Mouse (Mus musculus) left cerebral cortex, postnatal 10 days (tissue): ENCODE results near the gene Ube2c. TPM values are rescaled to one million over a fixed set of nuclear protein-coding genes. Genes with fewer than 3 reads are reported as not detected.
A peak's percentile ranks its signal among the peaks of the same experiment; 100 is the strongest.

ENCODE experiments used
- DNase-seq, 2 experiments: peaks; one replicate each; pipeline ENCODE4 v3.0.0; 2021 to 2022; ENCODE audit warnings: low spot score in 2 of 2, mixed read lengths in 1 of 2; ENCODE audit errors: extremely low spot score in 1 of 2
- intact Hi-C: fragments of 180-260 bp; cut with DNase I; formaldehyde crosslinking; loops from one replicate; pipeline ENCODE4 v1.15.1; 2025
- total RNA-seq, 2 experiments: library from RNA; stranded (reverse); gene quantifications; 2 replicates each; pipeline ENCODE4 v1.2.3; 2021

The Ube2c gene
- total RNA-seq, 2 experiments from 2014 or later = 4.1 to 6.4 TPM

- intact Hi-C loops = no loop called here
- DNase-seq = peak; percentile 97 to 99
These were observed 35.0 kb downstream of the Ube2c start, which contains the start of the genes Acot8 and Zswim3 for GRCm38 (mm10) chr2:164804533-164805331. Acot8 (minus strand) TSS chr2:164804882. Zswim3 (plus strand) TSS chr2:164805098.

- intact Hi-C loops = no loop called here
- DNase-seq = no peak
These were observed 35.6 kb downstream of the Ube2c start for GRCm38 (mm10) chr2:164805332-164805718.

GRCm38 (mm10) chr2:164806614-164807013, 36.9 kb downstream of the Ube2c start:
- no peak for DNase-seq
- intact Hi-C loops = no loop called here

- DNase-seq = no peak
- intact Hi-C loops = no loop called here
These were observed 43.9 kb downstream of the Ube2c start for GRCm38 (mm10) chr2:164813557-164813956.

GRCm38 (mm10) chr2:164815348-164815747, 45.6 kb downstream of the Ube2c start:
- DNase-seq = no peak
- intact Hi-C loops = no loop called here

- no peak for DNase-seq
- intact Hi-C loops = no loop called here
These were observed 46.1 kb downstream of the Ube2c start for GRCm38 (mm10) chr2:164815821-164816220.

- no peak for DNase-seq
- intact Hi-C loops = no loop called here
These were observed 47.5 kb downstream of the Ube2c start for GRCm38 (mm10) chr2:164817206-164817605.

- DNase-seq = peak in 1 of 2 experiments; percentile 66
- intact Hi-C loops = no loop called here
These were observed 48.0 kb downstream of the Ube2c start for GRCm38 (mm10) chr2:164817703-164818102.

- DNase-seq = no peak
These were observed 51.4 kb downstream of the Ube2c start for GRCm38 (mm10) chr2:164821060-164821459.

GRCm38 (mm10) chr2:164822636-164823165, 53.0 kb downstream of the Ube2c start, which contains the start of gene Zswim1:
Zswim1 (plus strand) TSS chr2:164822686.
- intact Hi-C loops = no loop called here

More at GRCm38 (mm10) chr2:164821060-164821459, 51.4 kb downstream of the Ube2c start:
- intact Hi-C loops = no loop called here

GRCm38 (mm10) chr2:164823181-164823585, 53.5 kb downstream of the Ube2c start:
- intact Hi-C loops = no loop called here
- DNase-seq = no peak

More at GRCm38 (mm10) chr2:164822636-164823165, 53.0 kb downstream of the Ube2c start, which contains the start of gene Zswim1:
- DNase-seq = peak; percentile 98 to 100

GRCm38 (mm10) chr2:164823969-164824368, 54.3 kb downstream of the Ube2c start:
- intact Hi-C loops = no loop called here
- DNase-seq = no peak

- intact Hi-C loops = no loop called here
- no peak for DNase-seq
These were observed 55.8 kb downstream of the Ube2c start for GRCm38 (mm10) chr2:164825521-164825920.

- DNase-seq = no peak
- intact Hi-C loops = no loop called here
These were observed 57.6 kb downstream of the Ube2c start for GRCm38 (mm10) chr2:164827146-164827850.

Other genes with a start within 250 kb of the Ube2c start
- under 1 TPM in 1 of 2 experiments, not detected in 1; 0.84 TPM for gene Wfdc2, start 207.5 kb upstream of the Ube2c start, total RNA-seq
- not detected for gene Spint3, start 196.4 kb upstream of the Ube2c start, total RNA-seq
- gene Wfdc6a, start 184.5 kb upstream of the Ube2c start, total RNA-seq = 1 to 10 TPM in 1 of 2 experiments, under 1 TPM in 1; 0.47 to 1.7 TPM
- gene Eppin, start 176.3 kb upstream of the Ube2c start, total RNA-seq = not detected
- gene Wfdc6b, start 156.4 kb upstream of the Ube2c start, total RNA-seq = not detected
- gene Wfdc8, start 156.3 kb upstream of the Ube2c start, total RNA-seq = not detected
- not detected for gene Wfdc16, start 131.1 kb upstream of the Ube2c start, total RNA-seq
- not detected for gene Wfdc10, start 113.9 kb upstream of the Ube2c start, total RNA-seq
- not detected for gene Wfdc9, start 113.3 kb upstream of the Ube2c start, total RNA-seq
- gene Wfdc11, start 95.8 kb upstream of the Ube2c start, total RNA-seq = not detected
- gene Wfdc13, start 84.8 kb upstream of the Ube2c start, total RNA-seq = not detected
- gene Spint4, start 71.4 kb upstream of the Ube2c start, total RNA-seq = not detected
- not detected for gene Spint5, start 54.6 kb upstream of the Ube2c start, total RNA-seq
- gene Wfdc3, start 24.0 kb upstream of the Ube2c start, total RNA-seq = 1 to 10 TPM in 1 of 2 experiments, under 1 TPM in 1; 0.94 to 1.1 TPM
- 10 to 100 TPM; 32.7 to 34.1 TPM for gene Dnttip1, start 23.9 kb upstream of the Ube2c start, total RNA-seq
- gene Tnnc2, start 10.1 kb downstream of the Ube2c start, total RNA-seq = not detected
- gene Snx21, start 15.9 kb downstream of the Ube2c start, total RNA-seq = 10 to 100 TPM; 48.1 to 49.2 TPM
- gene Acot8, start 35.0 kb downstream of the Ube2c start, total RNA-seq = 10 to 100 TPM; 22.1 to 30.0 TPM
- gene Zswim3, start 35.2 kb downstream of the Ube2c start, total RNA-seq = 1 to 10 TPM; 8.9 to 9.0 TPM
- 10 to 100 TPM; 19.6 to 20.3 TPM for gene Zswim1, start 52.8 kb downstream of the Ube2c start, total RNA-seq
- under 1 TPM in 1 of 2 experiments, not detected in 1; 0.58 TPM for gene Spata25, start 58.6 kb downstream of the Ube2c start, total RNA-seq
- 10 to 100 TPM; 77.5 to 78.8 TPM for gene Ctsa, start 63.0 kb downstream of the Ube2c start, total RNA-seq
- gene Neurl2, start 63.6 kb downstream of the Ube2c start, total RNA-seq = 1 to 10 TPM; 5.4 to 6.7 TPM
- gene Pltp, start 87.8 kb downstream of the Ube2c start, total RNA-seq = 10 to 100 TPM; 63.8 to 79.4 TPM
- gene Pcif1, start 109.4 kb downstream of the Ube2c start, total RNA-seq = 10 to 100 TPM; 41.4 to 45.9 TPM
- 10 to 100 TPM; 22.7 to 24.4 TPM for gene Zfp335, start 141.9 kb downstream of the Ube2c start, total RNA-seq
- gene Mmp9, start 170.9 kb downstream of the Ube2c start, total RNA-seq = 1 to 10 TPM; 2.9 to 3.4 TPM
- 100 to 1,000 TPM; 350 to 355 TPM for gene Slc12a5, start 190.9 kb downstream of the Ube2c start, total RNA-seq